Mouse (Mus musculus): ENCODE measurements around the gene Gm12800. TPM values are rescaled to one million over a fixed set of nuclear protein-coding genes. Genes with fewer than 3 reads are reported as not detected.
"Not testable (repeated sequence)": the region's sequence is repeated elsewhere in the genome, so short reads cannot be mapped to it uniquely, and the experiment has no call there.

Gm12800 gene
- not detected in 2 replicates for polyA plus RNA-seq (2016; fragmentation: Nextera tagmentation; extraction: Ambion mirVana)

DNA sequence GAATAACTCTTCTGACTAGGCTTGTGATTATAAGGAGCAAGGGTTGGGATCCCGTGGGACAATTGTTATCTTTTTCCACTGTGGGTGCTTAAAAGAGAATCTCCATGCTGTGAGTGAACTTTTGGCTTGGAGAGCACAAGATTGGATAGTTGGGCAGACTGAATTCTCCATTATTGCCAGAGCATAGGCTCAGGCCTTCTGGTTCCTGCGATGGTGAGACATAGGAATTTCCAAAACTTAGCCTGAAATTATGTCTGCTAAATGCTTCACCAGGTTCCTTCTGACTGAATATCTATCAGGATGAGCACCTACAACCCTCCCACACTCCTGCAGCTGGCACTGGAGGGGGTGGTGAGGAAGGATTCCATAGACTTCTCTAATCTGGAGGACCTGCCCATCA, at the start of gene Gm12800:
Gene Gm12800, plus strand, starts transcription at position 301 of the 400 bp plus-strand sequence.
- H3K27me3 ChIP-seq; H3K9ac ChIP-seq (replicated peaks); ATAC-seq (ENCODE audit: low FRiP score, low read depth); H3K9me3 ChIP-seq; H3K36me3 ChIP-seq; H3K4me2 ChIP-seq (replicated peaks); H3K4me3 ChIP-seq; H3K4me1 ChIP-seq; H3K27ac ChIP-seq (replicated peaks): not testable (repeated sequence)
- WGBS: 84% methylated on average over 2 of the region's 2 CpGs

DNA sequence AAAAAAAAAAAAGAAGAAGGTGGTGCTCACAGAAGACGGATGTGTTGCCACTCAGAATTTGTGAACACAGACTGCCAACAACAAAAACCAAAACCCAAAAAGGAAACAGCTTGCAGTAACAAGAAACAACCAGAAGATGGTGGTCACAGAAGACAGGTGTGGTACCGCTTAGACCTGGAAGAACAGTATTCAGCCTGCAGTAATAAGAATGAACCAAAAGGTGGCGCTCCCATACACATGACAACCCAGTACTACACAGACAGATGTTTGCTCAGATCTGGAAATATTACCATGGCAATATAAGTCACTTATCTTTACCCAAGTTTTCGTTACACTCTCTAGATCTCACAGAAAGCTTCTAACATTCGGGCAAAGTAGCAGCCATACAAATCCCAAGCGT, 48.0 kb upstream of the Gm12800 start:
- Histone ChIP-seq H3K4me2 (replicated peaks) (no peak overlapping the region), H3K27me3 (no peaks in the 10 kb centered on the region), H3K27ac (replicated peaks) (no peak overlapping the region), H3K36me3 (no peaks in the 10 kb centered on the region), H3K9me3 (no peaks in the 10 kb centered on the region), H3K9ac (replicated peaks) (no peak overlapping the region), H3K4me3 (no peak overlapping the region), H3K4me1 (no peaks in the 10 kb centered on the region)
- no peak for ATAC-seq (ENCODE audit: low FRiP score, low read depth)
- 44% methylated on average over 6 of the region's 6 CpGs for WGBS

- H3K36me3 ChIP-seq: no peaks in the 10 kb centered on the region
- no peak overlapping the region for H3K4me2 ChIP-seq (replicated peaks)
- H3K27me3 ChIP-seq: no peaks in the 10 kb centered on the region
- no peaks in the 10 kb centered on the region for H3K4me1 ChIP-seq
- H3K9ac ChIP-seq (replicated peaks): no peak overlapping the region
- no peak for ATAC-seq (ENCODE audit: low FRiP score, low read depth)
- no peak overlapping the region for H3K27ac ChIP-seq (replicated peaks)
- no peaks in the 10 kb centered on the region for H3K9me3 ChIP-seq
- WGBS: 84% methylated on average over 6 of the region's 6 CpGs
- H3K4me3 ChIP-seq: no peak overlapping the region
These were observed 46.6 kb upstream of the Gm12800 start for GRCm38 (mm10) chr4:101862289-101862688.

- H3K9me3 ChIP-seq; H3K36me3 ChIP-seq; H3K4me1 ChIP-seq; ATAC-seq (ENCODE audit: low FRiP score, low read depth); H3K27me3 ChIP-seq; H3K4me2 ChIP-seq (replicated peaks); H3K9ac ChIP-seq (replicated peaks); H3K4me3 ChIP-seq; H3K27ac ChIP-seq (replicated peaks): not testable (repeated sequence)
- 65% methylated on average over 2 of the region's 2 CpGs for WGBS
These were observed 36.9 kb upstream of the Gm12800 start for GRCm38 (mm10) chr4:101872031-101872430.

DNA sequence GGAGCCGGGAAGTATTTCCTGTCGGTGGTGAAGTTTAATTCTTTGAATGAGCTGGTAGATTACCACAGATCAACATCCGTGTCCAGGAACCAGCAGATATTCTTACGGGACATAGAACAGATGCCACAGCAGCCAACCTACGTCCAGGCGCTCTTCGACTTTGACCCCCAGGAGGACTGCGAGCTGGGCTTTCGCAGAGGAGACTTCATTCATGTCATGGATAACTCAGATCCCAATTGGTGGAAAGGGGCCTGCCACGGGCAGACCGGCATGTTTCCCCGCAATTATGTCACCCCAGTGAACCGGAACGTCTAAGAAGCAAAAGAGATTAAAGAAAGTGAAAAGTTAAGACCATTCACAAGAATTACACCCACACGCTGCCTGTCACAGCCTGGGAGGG, 33.2 kb upstream of the Gm12800 start:
- not testable (repeated sequence) for H3K36me3 ChIP-seq; H3K4me2 ChIP-seq (replicated peaks); H3K4me3 ChIP-seq; H3K27ac ChIP-seq (replicated peaks); H3K9ac ChIP-seq (replicated peaks); H3K27me3 ChIP-seq; H3K4me1 ChIP-seq; ATAC-seq (ENCODE audit: low FRiP score, low read depth); H3K9me3 ChIP-seq
- 76% methylated on average over 15 of the region's 15 CpGs for WGBS

- no peak overlapping the region for H3K27ac ChIP-seq (replicated peaks)
- no peaks in the 10 kb centered on the region for H3K36me3 ChIP-seq
- no peak for ATAC-seq (ENCODE audit: low FRiP score, low read depth)
- H3K4me3 ChIP-seq: no peak overlapping the region
- H3K27me3 ChIP-seq: no peaks in the 10 kb centered on the region
- H3K4me2 ChIP-seq (replicated peaks): no peak overlapping the region
- WGBS: 44% methylated on average over 3 of the region's 3 CpGs
- H3K4me1 ChIP-seq: no peaks in the 10 kb centered on the region
- H3K9ac ChIP-seq (replicated peaks): no peak overlapping the region
- no peaks in the 10 kb centered on the region for H3K9me3 ChIP-seq
These were observed 25.3 kb upstream of the Gm12800 start for GRCm38 (mm10) chr4:101883641-101884040.

DNA sequence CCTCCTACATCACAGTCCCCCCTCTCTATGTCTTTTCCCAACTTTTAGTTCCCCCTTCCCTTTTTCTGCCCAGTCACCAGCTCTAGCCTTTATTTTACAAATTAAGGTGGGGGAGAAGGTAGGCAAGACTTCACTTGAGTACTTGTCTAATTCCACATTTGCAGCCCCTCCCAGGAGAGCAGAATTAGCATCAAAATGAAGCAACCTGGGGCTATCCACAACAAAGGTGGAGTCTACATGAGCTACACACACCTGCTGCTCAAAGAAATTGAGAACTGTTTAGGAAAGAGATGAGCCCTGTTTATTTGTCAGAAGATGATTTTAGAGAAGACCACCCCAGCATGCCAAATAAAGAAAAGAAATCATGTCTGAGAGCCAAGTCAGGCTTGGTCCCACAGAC, 19.5 kb upstream of the Gm12800 start:
- Histone ChIP-seq H3K9me3 (0 out of 2 replicates have a peak, but pooled peaks cover 3% of the 10 kb centered on the region), H3K4me3 (no peak overlapping the region), H3K4me1 (no peaks in the 10 kb centered on the region), H3K9ac (replicated peaks) (no peak overlapping the region), H3K27ac (replicated peaks) (no peak overlapping the region), H3K27me3 (no peaks in the 10 kb centered on the region), H3K4me2 (replicated peaks) (no peak overlapping the region), H3K36me3 (no peaks in the 10 kb centered on the region)
- no peak for ATAC-seq (ENCODE audit: low FRiP score, low read depth)

- Histone ChIP-seq H3K4me1 (no peaks in the 10 kb centered on the region), H3K36me3 (no peaks in the 10 kb centered on the region), H3K4me3 (no peak within 1 kb of the TSS), H3K9me3 (0 out of 2 replicates have a peak, but pooled peaks cover under 1% of the 10 kb centered on the region), H3K9ac (replicated peaks) (no peak within 1 kb of the TSS), H3K4me2 (replicated peaks) (no peak within 1 kb of the TSS), H3K27me3 (no peaks in the 10 kb centered on the region), H3K27ac (replicated peaks) (no peak within 1 kb of the TSS)
- no peak for ATAC-seq (ENCODE audit: low FRiP score, low read depth)
- WGBS: 83% methylated on average over 7 of the region's 7 CpGs
These were observed 15.1 kb upstream of the Gm12800 start, which contains the start of gene C130073F10Rik for GRCm38 (mm10) chr4:101893656-101894420. Gene C130073F10Rik, minus strand, starts transcription at chr4:101893789.

GRCm38 (mm10) chr4:101940107-101940506, 31.2 kb downstream of the Gm12800 start, which contains the start of gene Gm12794:
Gene Gm12794, plus strand, starts transcription at chr4:101940407.
- not testable (repeated sequence) for H3K4me1 ChIP-seq; H3K36me3 ChIP-seq; H3K9me3 ChIP-seq; H3K27ac ChIP-seq (replicated peaks); H3K27me3 ChIP-seq; H3K4me3 ChIP-seq; ATAC-seq (ENCODE audit: low FRiP score, low read depth); H3K9ac ChIP-seq (replicated peaks); H3K4me2 ChIP-seq (replicated peaks)
- WGBS: 76% methylated on average over 2 of the region's 2 CpGs

Other genes with a start within 250 kb of the Gm12800 start
- 2.7 and 4.2 TPM in 2 replicates for gene Lepr, start 191.7 kb upstream of the Gm12800 start, polyA plus RNA-seq (2016; fragmentation: Nextera tagmentation; extraction: Ambion mirVana)
- gene B020004J07Rik, start 65.1 kb upstream of the Gm12800 start, polyA plus RNA-seq (2016; fragmentation: Nextera tagmentation; extraction: Ambion mirVana): not detected in 2 replicates
- not detected in 2 replicates for gene C130073F10Rik, start 15.3 kb upstream of the Gm12800 start, polyA plus RNA-seq (2016; fragmentation: Nextera tagmentation; extraction: Ambion mirVana)
- gene Gm12794, start 31.3 kb downstream of the Gm12800 start, polyA plus RNA-seq (2016; fragmentation: Nextera tagmentation; extraction: Ambion mirVana): not detected in 2 replicates
- not detected in 2 replicates for gene Gm12790, start 71.9 kb downstream of the Gm12800 start, polyA plus RNA-seq (2016; fragmentation: Nextera tagmentation; extraction: Ambion mirVana)
- gene Gm12789, start 77.5 kb downstream of the Gm12800 start, polyA plus RNA-seq (2016; fragmentation: Nextera tagmentation; extraction: Ambion mirVana): not detected in 2 replicates
- gene Pde4b, start 178.4 kb downstream of the Gm12800 start, polyA plus RNA-seq (2016; fragmentation: Nextera tagmentation; extraction: Ambion mirVana): 9.9 and 11.7 TPM in 2 replicates